Mouse (Mus musculus) kidney, postnatal 0 days (tissue): ENCODE measurements around the gene Ntng1. TPM values are rescaled to one million over a fixed set of nuclear protein-coding genes. Genes with fewer than 3 reads are reported as not detected.

ENCODE experiments used
- ATAC-seq: fragments of 200-750 bp; cut with Nextera tagmentation; replicated peaks from 2 replicates; pipeline ENCODE4 v1.8.0; 2017; ENCODE audit warnings: low read depth, moderate number of reproducible peaks, moderate TSS enrichment, moderate library complexity; ENCODE audit not compliant: low FRiP score
- DNase-seq: peaks from one replicate; pipeline ENCODE4 v3.0.0-alpha.2; 2016; ENCODE audit warnings: low spot score
- H3K27ac ChIP-seq: fragments of 300-500 bp; sonication (generic); 2 replicates; pipeline ENCODE4 v1.5.1; 2014; ENCODE audit warnings: mild to moderate bottlenecking
- H3K27me3 ChIP-seq: fragments of 300-500 bp; sonication (generic); 2 replicates; pipeline ENCODE4 v1.6.1; 2014; ENCODE audit warnings: low read length, mixed read lengths; ENCODE audit not compliant: insufficient read depth
- H3K36me3 ChIP-seq: fragments of 300-500 bp; sonication (generic); 2 replicates; pipeline ENCODE4 v1.6.1; 2014; ENCODE audit warnings: low read length, mixed read lengths; ENCODE audit not compliant: insufficient read depth
- H3K4me1 ChIP-seq: fragments of 300-500 bp; sonication (generic); replicated peaks from 2 replicates; pipeline ENCODE4 v1.6.1; 2014; ENCODE audit warnings: antibody characterized with exemption, low read length, mixed read lengths; ENCODE audit not compliant: insufficient read depth
- H3K4me2 ChIP-seq: fragments of 300-500 bp; sonication (generic); 2 replicates; pipeline ENCODE4 v1.6.1; 2014; ENCODE audit warnings: mild to moderate bottlenecking, low read length, moderate library complexity, mixed read lengths
- H3K4me3 ChIP-seq: fragments of 300-500 bp; sonication (generic); replicated peaks from 2 replicates; pipeline ENCODE4 v1.5.1; 2014; ENCODE audit warnings: low read depth, low read length
- H3K9ac ChIP-seq: fragments of 300-500 bp; sonication (generic); 2 replicates; pipeline ENCODE4 v1.6.1; 2014; ENCODE audit warnings: low read depth, low read length
- H3K9me3 ChIP-seq: fragments of 300-500 bp; sonication (generic); replicated peaks from 2 replicates; pipeline ENCODE4 v1.6.1; 2016; ENCODE audit warnings: low read length, inconsistent platforms, mixed read lengths
- CTCF ChIP-seq: IDR thresholded peaks from 2 replicates; pipeline ENCODE4 v1.5.1; 2016; ENCODE audit warnings: antibody characterized with exemption, low read depth, mild to moderate bottlenecking, moderate library complexity
- WGBS: fragments of 180-500 bp; shearing (Covaris S2); extraction: QIAGEN DNeasy Blood & Tissue Kit; methylation state at CpG from one replicate; pipeline ENCODE4 v1.1.7; 2014; 5-methylcytosine and 5-hydroxymethylcytosine counted together
- polyA plus RNA-seq: library from polyadenylated mRNA; unstranded; fragments of >200 nt; fragmentation: Nextera tagmentation; extraction: Ambion mirVana; gene quantifications from 2 replicates; pipeline ENCODE4 v1.2.1, GENCODE M21; 2015

Ntng1 gene
- polyA plus RNA-seq, 1 experiment from 2014 or later: 4.4 TPM

GRCm38 (mm10) chr3:109807211-109807934 lies 336.4 kb downstream of the Ntng1 start:
- no peak overlapping the region for H3K4me3 ChIP-seq
- H3K36me3 ChIP-seq: no peaks in the 10 kb centered on the region
- no peaks in the 10 kb centered on the region for H3K9me3 ChIP-seq
- no peak for TF ChIP-seq CTCF
- no peak for ATAC-seq
- H3K27me3 ChIP-seq: no peaks in the 10 kb centered on the region
- no peak overlapping the region for H3K27ac ChIP-seq
- WGBS: 81% methylated on average over 6 of the region's 6 CpGs
- no peak for DNase-seq
- H3K4me1 ChIP-seq: no peaks in the 10 kb centered on the region
- no peak overlapping the region for H3K9ac ChIP-seq
- H3K4me2 ChIP-seq: no peak overlapping the region

GRCm38 (mm10) chr3:109804145-109804544 lies 339.7 kb downstream of the Ntng1 start:
- no peak for ATAC-seq
- no peak for TF ChIP-seq CTCF
- 50% methylated on average over 2 of the region's 2 CpGs for WGBS

GRCm38 (mm10) chr3:109803616-109804015 lies 340.2 kb downstream of the Ntng1 start:
- H3K4me3 ChIP-seq: no peak overlapping the region
- no peaks in the 10 kb centered on the region for H3K36me3 ChIP-seq
- no peak overlapping the region for H3K4me2 ChIP-seq
- ATAC-seq (no peak), DNase-seq (no peak)
- H3K27me3 ChIP-seq: no peaks in the 10 kb centered on the region
- TF ChIP-seq CTCF: no peak
- H3K27ac ChIP-seq: no peak overlapping the region
- H3K9me3 ChIP-seq: no peaks in the 10 kb centered on the region
- WGBS: 38% methylated on average over 3 of the region's 3 CpGs
- H3K4me1 ChIP-seq: no peaks in the 10 kb centered on the region
- no peak overlapping the region for H3K9ac ChIP-seq

More at GRCm38 (mm10) chr3:109804145-109804544, 339.7 kb downstream of the Ntng1 start:
- Histone ChIP-seq H3K27me3 (no peaks in the 10 kb centered on the region), H3K27ac (no peak overlapping the region), H3K9me3 (no peaks in the 10 kb centered on the region), H3K4me2 (no peak overlapping the region), H3K4me1 (no peaks in the 10 kb centered on the region), H3K4me3 (no peak overlapping the region), H3K36me3 (no peaks in the 10 kb centered on the region), H3K9ac (no peak overlapping the region)
- no peak for DNase-seq

- 86% methylated on average over 11 of the region's 11 CpGs for WGBS
- no peak for TF ChIP-seq CTCF
Observed at GRCm38 (mm10) chr3:109797354-109797753, 346.5 kb downstream of the Ntng1 start.

GRCm38 (mm10) chr3:109783231-109783630 lies 360.6 kb downstream of the Ntng1 start:
- Histone ChIP-seq H3K27ac (no peak overlapping the region), H3K4me3 (no peak overlapping the region), H3K36me3 (no peaks in the 10 kb centered on the region), H3K27me3 (no peaks in the 10 kb centered on the region), H3K9ac (no peak overlapping the region), H3K4me1 (peaks cover 7% of the 10 kb centered on the region; the same call in 1 of the 2 replicates), H3K4me2 (no peak overlapping the region), H3K9me3 (no peaks in the 10 kb centered on the region)
- DNase-seq (no peak), ATAC-seq (no peak)
- 20% methylated on average over 5 of the region's 5 CpGs for WGBS
- no peak for TF ChIP-seq CTCF

More at GRCm38 (mm10) chr3:109797354-109797753, 346.5 kb downstream of the Ntng1 start:
- ATAC-seq: no peak
- H3K27me3 ChIP-seq: no peaks in the 10 kb centered on the region
- no peak overlapping the region for H3K27ac ChIP-seq
- DNase-seq: no peak
- no peak overlapping the region for H3K4me3 ChIP-seq
- no peaks in the 10 kb centered on the region for H3K9me3 ChIP-seq
- no peaks in the 10 kb centered on the region for H3K36me3 ChIP-seq
- H3K9ac ChIP-seq: no peak overlapping the region
- no peaks in the 10 kb centered on the region for H3K4me1 ChIP-seq
- H3K4me2 ChIP-seq: no peak overlapping the region

GRCm38 (mm10) chr3:109782289-109782951 lies 361.4 kb downstream of the Ntng1 start:
- Histone ChIP-seq H3K4me3 (peak overlapping the region; percentile 34), H3K36me3 (no peaks in the 10 kb centered on the region), H3K9ac (0 out of 2 replicates have a peak overlapping the region, but pooled peaks have one; percentile 35), H3K27ac (no peak overlapping the region), H3K4me2 (peak overlapping the region; percentile 77), H3K27me3 (no peaks in the 10 kb centered on the region), H3K4me1 (peaks cover 7% of the 10 kb centered on the region; the same call in 1 of the 2 replicates), H3K9me3 (no peaks in the 10 kb centered on the region)
- TF ChIP-seq CTCF: peak; percentile 61
- DNase-seq: peak; percentile 44
- ATAC-seq: peak; percentile 52
- 7% methylated on average over 27 of the region's 27 CpGs for WGBS
